Mouse (Mus musculus) frontal cortex, postnatal 25 days (tissue): Measurements from ENCODE around the gene Pkd2.
A peak's percentile ranks its signal among the peaks of the same experiment; 100 is the strongest.
"Not testable (repeated sequence)": the region's sequence is repeated elsewhere in the genome, so short reads cannot be mapped to it uniquely, and the experiment has no call there.

Experiments
- DNase-seq, 2 experiments: peaks; one replicate each; pipeline ENCODE4 v3.0.0; 2022; ENCODE audit warnings: low spot score in 2 of 2

The Pkd2 gene

GRCm38 (mm10) chr5:104458832-104459705 lies at the start of gene Pkd2:
Gene Pkd2, plus strand, starts transcription at chr5:104459450.
- peak; percentile 44 to 60 for DNase-seq

- no peak for DNase-seq
Measured at GRCm38 (mm10) chr5:104415999-104416398, 43.3 kb upstream of the Pkd2 start.

DNA sequence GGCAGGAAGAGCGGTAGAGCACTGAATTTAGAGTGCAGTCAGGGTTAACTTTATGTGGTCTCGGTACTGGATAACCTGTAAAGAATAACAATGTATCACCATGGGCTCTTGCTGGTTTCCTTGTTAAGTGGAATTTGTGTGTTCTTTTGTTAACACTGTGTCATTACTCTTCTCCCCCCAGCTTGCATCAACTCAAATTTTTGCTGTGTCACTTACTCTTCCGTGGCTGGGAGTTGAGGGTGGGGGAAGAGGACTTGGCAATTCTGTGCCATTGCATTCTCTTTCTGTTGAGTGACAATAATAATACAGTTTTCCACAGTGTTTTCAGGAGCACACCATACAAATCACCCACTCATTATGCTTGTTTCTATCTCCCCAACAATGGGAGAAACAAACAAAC lies 42.2 kb upstream of the Pkd2 start:
- DNase-seq, result no peak

GRCm38 (mm10) chr5:104417721-104418120 lies 41.5 kb upstream of the Pkd2 start:
- no peak for DNase-seq

GRCm38 (mm10) chr5:104422039-104422438 lies 37.2 kb upstream of the Pkd2 start:
- no peak for DNase-seq

DNA sequence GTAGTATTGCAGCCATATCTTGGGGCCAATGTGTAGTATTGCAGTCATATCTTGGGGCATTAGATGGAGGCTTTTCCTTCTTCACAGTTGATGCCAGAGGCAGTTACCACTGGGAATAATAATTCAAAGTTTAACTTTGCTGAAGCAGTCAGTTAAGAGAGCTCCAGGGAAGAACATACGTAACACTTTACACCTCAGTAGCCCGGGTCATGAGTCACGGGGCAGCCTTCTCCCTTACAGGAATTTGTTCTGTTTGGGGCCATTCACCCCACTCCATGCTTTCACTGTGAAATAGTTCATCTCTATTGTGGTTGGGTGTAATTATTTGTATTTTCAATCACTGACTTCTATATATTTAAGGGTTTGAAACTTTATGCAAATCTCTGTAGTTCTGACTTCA lies 35.4 kb upstream of the Pkd2 start:
- DNase-seq, result no peak

GRCm38 (mm10) chr5:104425949-104426348 lies 33.3 kb upstream of the Pkd2 start:
- no peak for DNase-seq

DNA sequence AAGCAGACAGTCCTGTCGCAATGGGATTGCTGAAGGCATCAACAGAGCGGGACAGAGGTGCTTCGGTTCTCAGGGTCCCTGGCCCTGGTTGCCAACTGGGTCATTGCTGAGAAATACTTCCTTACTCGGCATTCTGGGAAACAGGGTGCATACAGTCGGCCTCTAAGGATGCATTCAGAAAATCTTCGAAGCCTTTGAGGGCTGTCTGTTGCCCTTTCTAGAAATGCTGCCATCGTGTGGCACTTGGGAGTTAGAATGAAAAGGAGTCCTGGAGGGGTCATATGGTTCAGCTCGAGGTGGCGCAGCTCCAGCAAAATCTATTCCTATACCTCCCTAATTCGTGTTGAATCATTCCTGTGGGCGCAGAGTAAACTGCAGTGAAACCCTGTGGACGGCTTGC lies 26.4 kb upstream of the Pkd2 start:
- peak in 1 of 2 experiments; percentile 21 for DNase-seq

- DNase-seq, result no peak
Measured at GRCm38 (mm10) chr5:104433968-104434565, 25.2 kb upstream of the Pkd2 start.

GRCm38 (mm10) chr5:104434835-104435301 lies 24.4 kb upstream of the Pkd2 start, which contains the start of gene Spp1:
Gene Spp1, plus strand, starts transcription at chr5:104435118.
- no peak for DNase-seq

GRCm38 (mm10) chr5:104436406-104437076 lies 22.7 kb upstream of the Pkd2 start:
- DNase-seq, result no peak

GRCm38 (mm10) chr5:104442396-104442795 lies 16.9 kb upstream of the Pkd2 start:
- DNase-seq, result no peak

GRCm38 (mm10) chr5:104442850-104443249 lies 16.4 kb upstream of the Pkd2 start:
- DNase-seq, result no peak

DNA sequence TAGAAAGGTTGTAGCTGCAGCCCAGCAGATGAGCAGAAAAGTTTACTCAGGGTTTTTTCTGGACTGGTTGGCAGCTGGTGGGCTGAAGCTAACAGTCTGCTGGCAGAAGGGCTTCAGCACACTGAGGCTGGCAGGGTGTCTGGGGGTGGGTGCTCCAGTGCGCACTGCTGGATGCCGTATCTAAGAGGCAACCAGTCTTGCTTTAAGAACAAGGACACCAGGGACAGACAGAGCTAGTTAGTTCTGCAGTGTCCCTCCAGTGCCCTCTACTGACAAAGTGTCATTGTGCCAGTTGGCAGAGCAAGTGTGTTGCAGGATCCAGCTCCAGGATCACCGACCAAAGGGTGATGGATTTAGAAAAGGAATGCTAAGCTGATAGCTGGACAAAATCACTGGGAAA lies 13.1 kb upstream of the Pkd2 start:
- peak; percentile 41 to 55 for DNase-seq

DNA sequence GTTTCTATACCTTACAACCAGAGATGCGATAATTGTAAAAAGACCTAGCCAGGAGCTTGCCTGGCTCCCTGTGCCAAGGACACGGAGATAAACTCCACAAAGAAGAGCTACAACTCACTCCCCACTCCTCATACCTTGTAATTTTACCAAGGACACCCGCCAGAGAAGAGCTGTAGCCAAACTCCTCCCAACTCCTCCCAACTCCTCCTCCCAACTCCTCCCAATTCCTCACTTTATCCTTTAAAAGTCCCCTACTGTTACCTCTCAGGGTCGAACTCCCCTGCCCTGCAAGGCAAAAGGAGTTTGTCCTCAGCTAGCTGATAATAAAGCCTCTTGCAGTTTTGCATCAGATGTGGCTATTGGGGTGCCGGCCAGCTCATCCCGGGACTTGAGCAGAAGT lies 10.9 kb upstream of the Pkd2 start:
- DNase-seq, result not testable (repeated sequence)

DNA sequence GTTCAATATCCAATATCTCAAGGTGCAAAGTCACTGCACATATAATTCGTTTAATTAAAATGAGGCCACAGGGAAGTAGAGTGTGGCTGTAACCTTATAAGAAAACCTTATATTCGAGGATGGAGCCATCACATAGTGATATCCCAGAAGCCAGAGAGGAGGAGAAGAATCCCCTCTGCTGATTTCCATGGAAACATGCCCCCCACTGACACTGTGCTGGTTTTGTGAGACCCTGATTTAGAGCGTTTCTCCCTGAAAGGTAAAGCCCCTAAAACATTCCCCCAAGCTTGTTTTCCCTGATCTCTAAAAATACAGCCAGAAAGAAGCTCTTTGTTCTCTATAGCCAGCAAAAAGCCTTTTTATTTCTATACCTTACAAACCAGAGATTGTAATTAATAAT lies 9.8 kb upstream of the Pkd2 start:
- no peak for DNase-seq

- no peak for DNase-seq
Measured at GRCm38 (mm10) chr5:104453075-104453474, 6.2 kb upstream of the Pkd2 start.

- DNase-seq, result no peak
Measured at GRCm38 (mm10) chr5:104454564-104454963, 4.7 kb upstream of the Pkd2 start.

- DNase-seq, result peak; percentile 51 to 62
Measured at GRCm38 (mm10) chr5:104459706-104460455, 631 bp downstream of the Pkd2 start.

DNA sequence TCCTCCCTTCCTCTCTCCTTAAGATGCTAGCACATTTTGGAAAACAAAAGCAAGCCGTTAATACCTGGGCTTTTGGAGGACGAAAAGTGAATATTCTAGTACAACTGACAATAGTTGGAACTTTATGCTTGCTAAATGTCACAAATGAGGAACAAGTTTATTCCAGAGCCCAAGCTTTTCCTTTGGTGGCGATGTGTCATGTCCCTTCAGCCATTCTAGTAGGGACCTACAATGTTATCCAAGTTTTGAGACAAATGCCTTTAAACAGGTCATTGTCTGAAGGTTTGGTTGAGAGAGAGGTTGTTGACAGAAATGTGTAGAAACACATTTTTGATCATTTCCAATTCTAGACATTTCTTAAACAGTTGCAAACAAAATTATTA lies 1.2 kb downstream of the Pkd2 start:
- DNase-seq, result no peak

DNA sequence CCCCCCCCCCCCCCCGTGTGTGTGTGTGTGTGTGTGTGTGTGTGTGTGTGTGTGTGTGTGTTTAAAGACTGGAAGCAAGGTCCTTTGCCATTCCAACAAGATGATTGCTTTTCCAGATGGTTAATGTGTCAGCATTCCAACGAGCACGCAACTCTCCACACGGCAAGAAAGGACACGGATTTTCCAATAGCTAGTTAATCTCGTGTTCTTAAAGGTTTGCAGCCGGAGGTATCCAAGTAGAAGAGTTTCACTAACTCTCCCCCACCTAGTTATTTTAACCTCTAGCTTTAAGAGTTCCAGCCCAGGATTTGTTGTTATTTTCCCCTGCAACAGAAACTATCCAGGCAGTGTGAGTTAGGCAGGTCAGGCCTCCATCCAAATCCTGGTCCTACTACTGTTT lies 1.6 kb downstream of the Pkd2 start:
- no peak for DNase-seq

GRCm38 (mm10) chr5:104465279-104465678 lies 6.0 kb downstream of the Pkd2 start:
- DNase-seq, result no peak
